Mouse (Mus musculus): ENCODE results near the gene Ppp1ca.

- TF ChIP-seq POLR2A (IDR thresholded peaks at IDR 0.05; ENCODE audit: control insufficient read depth, extremely low read depth, insufficient read depth, low read length, poor library complexity) (peak; percentile 90), CTCF (IDR thresholded peaks at IDR 0.05; ENCODE audit: borderline replicate concordance, control insufficient read depth, extremely low read depth, insufficient read depth, low read length, poor library complexity) (0 out of 2 replicates have a peak, but pooled peaks have one; percentile 30)
These were observed 43.4 kb upstream of the Ppp1ca start, which contains the start of gene Coro1b for GRCm38 (mm10) chr19:4148491-4148806.
